Mouse (Mus musculus) heart, embryonic 12.5 days (tissue): ENCODE data around the gene Insr. TPM values are rescaled to one million over a fixed set of nuclear protein-coding genes. Genes with fewer than 3 reads are reported as not detected.
A peak's percentile ranks its signal among the peaks of the same experiment; 100 is the strongest.
"Not testable (repeated sequence)": the region's sequence is repeated elsewhere in the genome, so short reads cannot be mapped to it uniquely, and the experiment has no call there.

ENCODE experiments used
- ATAC-seq: fragments of 200-750 bp; cut with Nextera tagmentation; 2 replicates; pipeline ENCODE4 v1.8.0; 2017; ENCODE audit warnings: moderate TSS enrichment, moderate library complexity; ENCODE audit not compliant: insufficient number of reproducible peaks, low FRiP score
- H3K27ac ChIP-seq: fragments of 300-500 bp; sonication (generic); 2 replicates; pipeline ENCODE4 v1.5.1; 2016; ENCODE audit warnings: mild to moderate bottlenecking, moderate library complexity; ENCODE audit not compliant: poor library complexity, severe bottlenecking
- H3K27me3 ChIP-seq: fragments of 300-500 bp; sonication (generic); replicated peaks from 2 replicates; pipeline ENCODE4 v1.6.1; 2016; ENCODE audit warnings: mild to moderate bottlenecking, moderate library complexity
- H3K36me3 ChIP-seq: fragments of 300-500 bp; sonication (generic); 2 replicates; pipeline ENCODE4 v1.6.1; 2016; ENCODE audit warnings: mild to moderate bottlenecking, moderate library complexity
- H3K4me1 ChIP-seq: fragments of 300-500 bp; sonication (generic); replicated peaks from 2 replicates; pipeline ENCODE4 v1.6.1; 2016; ENCODE audit warnings: mild to moderate bottlenecking
- H3K4me2 ChIP-seq: fragments of 300-500 bp; sonication (generic); 2 replicates; pipeline ENCODE4 v1.6.1; 2016; ENCODE audit warnings: mild to moderate bottlenecking, moderate library complexity
- H3K4me3 ChIP-seq: fragments of 300-500 bp; sonication (generic); 2 replicates; pipeline ENCODE4 v1.5.1; 2016; ENCODE audit warnings: mild to moderate bottlenecking
- H3K9ac ChIP-seq: fragments of 300-500 bp; sonication (generic); 2 replicates; pipeline ENCODE4 v1.6.1; 2016; ENCODE audit warnings: mild to moderate bottlenecking, moderate library complexity
- H3K9me3 ChIP-seq: fragments of 300-500 bp; sonication (generic); replicated peaks from 2 replicates; pipeline ENCODE4 v1.6.1; 2016; ENCODE audit warnings: mild to moderate bottlenecking, moderate library complexity
- WGBS: fragments of 180-500 bp; shearing (Covaris S2); methylation state at CpG from one replicate; pipeline ENCODE4 v1.1.7; 2016; 5-methylcytosine and 5-hydroxymethylcytosine counted together
- polyA plus RNA-seq: library from polyadenylated mRNA; unstranded; fragments of >200 nt; fragmentation: Nextera tagmentation; extraction: Ambion mirVana; gene quantifications from 2 replicates; pipeline ENCODE4 v1.2.1, GENCODE M21; 2016

Gene Insr
- polyA plus RNA-seq: 48.6 and 48.8 TPM in 2 replicates

DNA sequence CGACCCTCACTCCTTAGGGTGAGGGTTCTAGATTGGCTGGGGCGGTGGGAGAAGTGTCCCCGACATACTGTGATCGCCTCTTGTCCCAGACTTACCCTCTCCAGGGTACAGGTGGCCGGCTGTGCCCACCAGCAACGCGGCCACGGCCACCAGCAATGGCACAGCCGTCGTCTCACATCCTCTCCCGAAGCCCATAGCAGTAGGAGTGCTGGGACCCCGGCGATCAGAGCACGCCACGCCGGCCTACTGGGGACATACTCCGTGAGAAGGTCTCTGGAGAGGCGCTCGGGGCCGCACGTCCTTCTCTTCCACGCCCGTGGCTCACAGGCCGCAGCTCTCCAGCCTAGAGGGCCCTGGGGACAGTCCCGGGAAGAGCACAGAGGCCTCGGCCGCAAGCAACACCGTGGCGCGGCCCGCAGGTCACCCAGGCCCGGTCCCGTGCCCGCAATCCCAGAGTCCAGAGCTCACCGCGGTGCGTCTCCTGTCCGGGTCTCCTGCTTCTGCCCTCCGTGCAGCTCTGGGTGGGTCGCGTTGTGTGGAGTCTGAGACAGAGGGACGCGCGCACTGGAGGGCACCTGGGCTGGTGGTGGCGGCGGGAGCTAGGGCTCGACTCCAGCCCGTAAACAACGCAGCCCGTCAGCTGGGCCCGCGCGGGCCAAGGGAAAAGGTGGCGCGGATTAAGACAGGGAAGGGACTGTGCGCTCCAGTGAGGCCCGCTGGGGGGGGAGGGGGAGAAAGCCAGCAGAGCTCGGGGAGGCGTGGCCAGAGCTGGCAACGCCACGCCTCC is at the start of gene Insr:
Gene Insr (minus strand): TSS at position 684 of the 787 bp plus-strand sequence.
- H3K4me1 ChIP-seq: peaks cover 30% of the 10 kb centered on the region
- H3K27me3 ChIP-seq: no peaks in the 10 kb centered on the region
- H3K27ac ChIP-seq: peak within 1 kb of the TSS; percentile 94
- H3K36me3 ChIP-seq: 0 out of 2 replicates have a peak, but pooled peaks cover 6% of the 10 kb centered on the region
- H3K9ac ChIP-seq: peak within 1 kb of the TSS; percentile 97
- no peaks in the 10 kb centered on the region for H3K9me3 ChIP-seq
- H3K4me3 ChIP-seq: peak within 1 kb of the TSS; percentile 99
- H3K4me2 ChIP-seq: peak within 1 kb of the TSS; percentile 90
- WGBS: under 1% methylated on average over 60 of the region's 61 CpGs
- ATAC-seq: peak; percentile 96

DNA sequence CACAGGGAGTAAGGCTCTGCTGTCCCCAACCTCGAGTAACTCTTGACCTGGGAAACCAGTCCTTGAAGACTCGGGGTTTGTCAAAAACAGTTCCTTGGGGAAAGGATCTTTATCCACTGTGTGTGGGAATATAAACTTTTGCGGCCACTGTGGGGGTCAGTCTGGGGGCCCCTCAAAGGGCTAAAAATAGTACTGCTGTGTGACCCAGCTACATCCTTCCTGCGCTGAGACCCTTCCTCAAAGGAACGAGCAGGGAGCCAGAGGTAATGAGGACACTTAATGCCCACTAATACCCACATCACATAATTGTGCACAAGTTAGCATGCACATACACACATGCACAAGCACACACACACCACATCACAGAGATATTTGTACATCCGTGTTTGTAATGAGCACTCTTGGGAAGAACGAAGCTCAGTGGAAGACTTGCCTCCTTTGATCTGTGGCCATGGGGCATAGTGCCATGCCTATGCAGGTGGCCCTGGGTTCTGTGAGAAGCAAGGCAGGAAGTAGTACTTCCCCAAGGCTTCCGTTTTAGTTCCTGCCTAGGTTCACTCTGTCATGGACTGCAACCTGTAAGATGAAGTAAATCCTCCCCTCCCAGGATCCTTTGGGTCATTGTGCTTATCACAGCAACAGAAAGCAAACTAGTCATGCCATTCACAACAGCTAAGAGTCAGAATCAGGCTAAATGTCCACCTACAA is 48.3 kb upstream of the Insr start:
- no peaks in the 10 kb centered on the region for H3K4me1 ChIP-seq
- no peak for ATAC-seq
- H3K9me3 ChIP-seq: no peaks in the 10 kb centered on the region
- no peaks in the 10 kb centered on the region for H3K36me3 ChIP-seq
- 60% methylated on average over 8 of the region's 8 CpGs for WGBS
- H3K9ac ChIP-seq: no peak overlapping the region
- no peak overlapping the region for H3K27ac ChIP-seq
- no peak overlapping the region for H3K4me2 ChIP-seq
- no peak overlapping the region for H3K4me3 ChIP-seq
- H3K27me3 ChIP-seq: no peaks in the 10 kb centered on the region

- H3K9ac ChIP-seq: no peak overlapping the region
- no peaks in the 10 kb centered on the region for H3K36me3 ChIP-seq
- no peak for ATAC-seq
- H3K4me1 ChIP-seq: no peaks in the 10 kb centered on the region
- H3K4me2 ChIP-seq: no peak overlapping the region
- no peak overlapping the region for H3K27ac ChIP-seq
- WGBS: 68% methylated on average over 1 of the region's 1 CpGs
- H3K27me3 ChIP-seq: no peaks in the 10 kb centered on the region
- H3K9me3 ChIP-seq: no peaks in the 10 kb centered on the region
- no peak overlapping the region for H3K4me3 ChIP-seq
Measured at GRCm38 (mm10) chr8:3327056-3327455, 47.6 kb upstream of the Insr start.

DNA sequence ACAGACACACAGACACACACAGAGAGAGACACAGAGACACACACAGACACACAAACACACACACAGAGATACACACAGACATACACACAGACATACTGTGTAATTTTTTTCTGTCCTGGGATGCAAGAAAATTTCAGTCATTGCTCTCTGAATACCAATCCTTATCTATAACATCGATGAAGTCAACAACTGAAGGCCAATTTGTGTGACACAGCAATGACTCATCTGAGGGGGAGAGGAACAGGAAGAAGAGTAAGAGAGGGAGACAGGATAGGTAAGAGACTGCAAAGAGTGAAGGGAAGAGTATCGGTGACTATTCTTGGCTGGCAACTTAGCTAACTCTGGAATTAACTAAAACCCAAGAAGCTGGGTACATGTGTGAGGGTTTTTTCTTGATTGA is 44.8 kb upstream of the Insr start:
- H3K36me3 ChIP-seq: no peaks in the 10 kb centered on the region
- H3K4me3 ChIP-seq: no peak overlapping the region
- 68% methylated on average over 2 of the region's 2 CpGs for WGBS
- ATAC-seq: no peak
- no peaks in the 10 kb centered on the region for H3K9me3 ChIP-seq
- H3K4me2 ChIP-seq: no peak overlapping the region
- no peaks in the 10 kb centered on the region for H3K27me3 ChIP-seq
- no peak overlapping the region for H3K9ac ChIP-seq
- H3K27ac ChIP-seq: no peak overlapping the region
- H3K4me1 ChIP-seq: no peaks in the 10 kb centered on the region

DNA sequence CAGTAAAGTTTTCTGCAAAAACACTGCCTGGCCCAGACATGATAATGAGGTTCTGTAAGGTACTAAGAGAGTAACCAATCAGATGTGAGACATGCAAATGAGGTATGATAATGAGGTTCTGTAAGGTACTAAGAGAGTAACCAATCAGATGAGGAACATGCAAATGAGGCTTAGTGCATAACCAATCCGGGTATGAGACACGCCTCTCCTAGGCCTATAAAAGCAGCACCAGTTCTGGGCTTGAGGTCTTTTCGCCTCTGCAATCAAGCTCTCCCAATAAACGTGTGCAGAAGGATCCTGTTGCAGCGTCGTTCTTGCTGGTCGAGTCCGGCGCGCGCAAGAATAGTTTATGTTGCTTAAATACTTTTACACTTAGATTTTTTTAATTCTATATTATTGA is 39.9 kb upstream of the Insr start:
- 89% methylated on average over 11 of the region's 11 CpGs for WGBS
- H3K4me3 ChIP-seq, H3K9me3 ChIP-seq, H3K4me2 ChIP-seq, H3K27ac ChIP-seq, H3K9ac ChIP-seq, ATAC-seq, H3K36me3 ChIP-seq, H3K4me1 ChIP-seq, H3K27me3 ChIP-seq: not testable (repeated sequence)

DNA sequence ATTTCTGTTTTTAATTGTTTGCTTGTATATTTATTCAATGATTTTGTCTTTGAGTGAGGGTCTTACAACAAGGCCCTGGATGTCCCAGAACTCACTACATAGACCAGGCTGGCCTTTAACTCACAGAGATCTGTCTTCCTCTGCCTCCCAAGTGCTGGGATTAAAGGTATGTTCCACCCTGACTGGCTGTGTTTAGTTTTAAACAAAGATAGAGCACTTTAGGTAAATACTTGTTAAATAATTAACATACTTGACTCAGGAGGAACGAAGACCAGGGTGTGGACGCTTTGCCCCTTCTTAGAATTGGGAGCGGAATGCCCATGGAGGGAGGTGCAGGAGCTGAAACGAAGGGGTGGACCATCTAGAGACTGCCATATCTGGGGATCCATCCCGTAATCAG is 37.2 kb upstream of the Insr start:
- Histone ChIP-seq H3K9ac (no peak overlapping the region), H3K27me3 (no peaks in the 10 kb centered on the region), H3K4me1 (no peaks in the 10 kb centered on the region), H3K4me2 (no peak overlapping the region), H3K27ac (no peak overlapping the region), H3K36me3 (no peaks in the 10 kb centered on the region), H3K4me3 (no peak overlapping the region), H3K9me3 (no peaks in the 10 kb centered on the region)
- ATAC-seq: no peak
- 78% methylated on average over 5 of the region's 5 CpGs for WGBS

DNA sequence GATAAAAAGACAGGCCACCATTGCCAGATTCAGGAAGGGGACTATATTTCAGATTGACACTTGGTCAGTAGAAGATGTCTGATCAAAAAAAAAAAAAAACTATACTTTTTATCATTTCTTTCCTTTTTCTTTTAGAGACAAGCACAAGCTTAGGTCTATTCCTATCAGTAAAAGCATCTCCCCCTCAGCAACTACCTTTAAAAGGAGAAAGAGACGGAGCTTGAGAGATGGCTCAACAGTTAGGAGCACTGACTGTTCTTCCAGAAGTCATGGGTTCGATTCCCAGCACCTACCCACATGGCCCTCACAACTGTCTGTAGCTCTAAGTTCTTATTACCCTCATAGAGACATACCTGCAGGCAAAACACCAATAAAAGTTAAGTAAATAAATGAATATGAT is 34.9 kb upstream of the Insr start:
- Histone ChIP-seq H3K4me1 (no peaks in the 10 kb centered on the region), H3K9me3 (peaks cover 2% of the 10 kb centered on the region; the same call in 1 of the 2 replicates), H3K4me3 (no peak overlapping the region), H3K9ac (no peak overlapping the region), H3K4me2 (no peak overlapping the region), H3K36me3 (no peaks in the 10 kb centered on the region), H3K27ac (no peak overlapping the region), H3K27me3 (no peaks in the 10 kb centered on the region)
- ATAC-seq: no peak
- WGBS: 72% methylated on average over 2 of the region's 2 CpGs

- ATAC-seq: no peak
- Histone ChIP-seq H3K36me3 (no peaks in the 10 kb centered on the region), H3K4me2 (no peak overlapping the region), H3K4me1 (no peaks in the 10 kb centered on the region), H3K4me3 (no peak overlapping the region), H3K27me3 (no peaks in the 10 kb centered on the region), H3K9me3 (peaks cover 2% of the 10 kb centered on the region; the same call in 1 of the 2 replicates), H3K27ac (no peak overlapping the region), H3K9ac (no peak overlapping the region)
- 58% methylated on average over 3 of the region's 3 CpGs for WGBS
Measured at GRCm38 (mm10) chr8:3313843-3314242, 34.4 kb upstream of the Insr start.

DNA sequence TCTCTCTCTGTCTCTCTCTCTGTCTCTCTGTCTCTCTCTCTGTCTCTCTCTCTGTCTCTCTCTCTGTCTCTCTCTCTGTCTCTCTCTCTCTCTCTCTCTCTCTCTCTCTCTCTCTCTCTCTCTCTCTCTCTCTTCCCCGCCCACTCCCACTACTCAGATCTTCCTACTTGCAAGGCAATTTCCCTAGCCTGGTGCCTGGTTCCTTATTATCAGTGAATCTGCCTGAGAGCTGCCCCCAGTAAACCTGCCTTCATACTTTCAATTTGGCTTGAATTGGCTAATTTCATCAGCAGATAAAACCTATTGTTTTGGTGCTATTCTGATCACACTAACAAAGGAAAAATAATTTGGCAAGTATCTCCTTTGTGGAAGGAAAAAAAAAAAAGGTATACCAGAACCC is 34.0 kb upstream of the Insr start:
- H3K4me3 ChIP-seq, H3K27me3 ChIP-seq, H3K4me1 ChIP-seq, H3K9ac ChIP-seq, H3K4me2 ChIP-seq, H3K27ac ChIP-seq, H3K9me3 ChIP-seq, H3K36me3 ChIP-seq, ATAC-seq: not testable (repeated sequence)
- 67% methylated on average over 1 of the region's 1 CpGs for WGBS

- Histone ChIP-seq H3K4me3 (no peak overlapping the region), H3K4me2 (no peak overlapping the region), H3K9ac (no peak overlapping the region), H3K9me3 (peaks cover 9% of the 10 kb centered on the region), H3K27me3 (no peaks in the 10 kb centered on the region), H3K4me1 (no peaks in the 10 kb centered on the region), H3K36me3 (no peaks in the 10 kb centered on the region), H3K27ac (no peak overlapping the region)
- WGBS: 64% methylated on average over 4 of the region's 4 CpGs
- ATAC-seq: no peak
Measured at GRCm38 (mm10) chr8:3311482-3311881, 32.1 kb upstream of the Insr start.

DNA sequence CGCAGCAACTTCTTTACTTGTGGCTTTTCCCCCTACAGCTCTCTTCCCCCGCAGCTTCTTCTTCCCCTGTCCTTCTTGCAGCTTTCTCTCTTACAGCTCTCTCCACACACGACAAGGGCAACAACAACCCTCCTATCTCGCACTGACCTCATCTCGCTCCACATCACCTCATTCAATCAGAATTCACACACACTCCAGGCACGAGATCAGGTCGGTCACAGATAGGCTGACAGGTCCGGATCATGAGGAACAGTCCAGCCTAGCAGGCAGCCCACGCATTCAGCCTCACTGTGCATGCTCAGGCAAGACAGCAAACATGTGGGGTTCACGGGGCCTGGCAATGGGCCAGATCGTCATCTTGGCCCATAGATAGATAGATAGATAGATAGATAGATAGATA is 30.2 kb upstream of the Insr start:
- Histone ChIP-seq H3K4me3 (no peak overlapping the region), H3K36me3 (no peaks in the 10 kb centered on the region), H3K27ac (no peak overlapping the region), H3K9me3 (peaks cover 15% of the 10 kb centered on the region), H3K27me3 (no peaks in the 10 kb centered on the region), H3K4me1 (no peaks in the 10 kb centered on the region), H3K4me2 (no peak overlapping the region), H3K9ac (no peak overlapping the region)
- 74% methylated on average over 11 of the region's 11 CpGs for WGBS
- no peak for ATAC-seq
